Comparison of ENCODE assay signal across 13 mouse cellular contexts in the genomic region with DNA sequence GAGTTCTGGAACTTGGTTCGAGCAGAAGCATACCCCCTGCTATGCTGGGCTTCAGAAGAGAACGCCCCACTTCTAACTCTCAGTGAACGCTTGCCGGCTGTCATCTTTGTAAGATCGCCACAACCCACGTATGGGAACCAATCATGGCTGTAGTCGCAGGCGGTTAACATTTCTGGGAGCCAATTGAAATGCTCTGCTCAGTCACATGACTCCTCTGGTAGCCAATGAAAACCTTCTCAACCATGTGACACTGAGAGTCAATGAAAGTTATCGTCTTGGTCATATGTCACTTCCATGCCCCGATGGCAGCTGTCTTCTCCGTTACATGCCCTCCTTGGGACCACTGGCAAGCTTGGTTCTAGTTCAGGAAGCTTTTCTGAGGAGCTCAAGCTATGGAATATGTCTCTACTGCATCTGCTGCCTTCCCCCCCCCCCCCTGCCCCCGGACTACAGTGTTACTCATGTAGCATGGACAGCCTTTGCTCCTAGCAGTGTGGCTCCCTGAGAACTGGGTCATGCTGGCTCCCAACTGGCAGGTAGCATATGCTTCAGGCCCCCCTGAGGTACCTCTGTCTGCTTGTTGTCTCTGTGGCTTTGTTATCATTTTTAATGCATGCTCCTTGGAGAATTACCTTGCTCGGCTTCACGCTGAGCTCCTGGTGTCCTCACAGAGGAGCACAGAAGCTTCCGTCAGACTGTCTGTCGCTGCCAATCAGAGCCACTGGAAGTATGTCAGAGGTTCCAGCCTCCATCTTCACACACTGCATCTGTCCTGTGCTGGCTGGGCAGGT.
A peak's percentile ranks its signal among the peaks of the same experiment; 100 is the strongest.
DNase-seq lines count a peak whose midpoint lies in the region; ATAC-seq lines count a peak whose summit lies in the region.
"Had no signal": no experiment of that assay in that cellular context is flagged by ENCODE, and none has a peak within 500 bp of the region (broad histone marks: within the 10 kb centered on the region; RNA-seq: fewer than 3 reads in every experiment).

No protein-coding gene starts in this region.

- DNase-seq in cerebellum, postnatal 10 days = no peak
- DNase-seq in testis, postnatal 14 days (ENCODE audit: low spot score) = peak; percentile 21
- DNase-seq in testis, postnatal 10 days (ENCODE audit: low spot score) = no peak
- DNase-seq in cerebellum, adult 8-10 months = peak; percentile 22
- no peak for DNase-seq in kidney, adult 11 months
- DNase-seq in left cerebral cortex, adult 8-10 months (ENCODE audit: low spot score in 2 of 2) = no peak
- DNase-seq in B cell, adult 2 months = no peak
- DNase-seq: layer of hippocampus, adult 9-11 months had no signal

- ATAC-seq in cerebellum, adult (ENCODE audit: insufficient number of reproducible peaks, low FRiP score, low TSS enrichment) = peak; percentile 60; the same call in 1 of the 2 replicates
- ATAC-seq: activated CD4-positive, CD25-positive, alpha-beta regulatory T cell, adult 4 months; forebrain, embryonic 13.5 days; intestine, postnatal 0 days; midbrain, embryonic 15.5 days had no signal

Comparison
In these comparisons a context has a peak if more than half of its experiments do, and no peak if none do; other contexts are left out.
1. DNase-seq: peak in testis, postnatal 14 days (single experiment) and cerebellum, adult 8-10 months (single experiment); none in cerebellum, postnatal 10 days (0 of 2), testis, postnatal 10 days (single experiment), kidney, adult 11 months (single experiment), left cerebral cortex, adult 8-10 months (0 of 2) and B cell, adult 2 months (0 of 2).